Mouse (Mus musculus): Measurements from ENCODE around the gene Dap. TPM values are rescaled to one million over a fixed set of nuclear protein-coding genes. Genes with fewer than 3 reads are reported as not detected.
A peak's percentile ranks its signal among the peaks of the same experiment; 100 is the strongest.

Dap gene
- polyA plus RNA-seq, 1 experiment from 2014 or later: 34.0 TPM

GRCm38 (mm10) chr15:31255762-31256161 lies 31.6 kb downstream of the Dap start:
- 83% methylated on average over 6 of the region's 6 CpGs for WGBS
- no peaks in the 10 kb centered on the region for H3K9me3 ChIP-seq
- no peak overlapping the region for H3K4me3 ChIP-seq (replicated peaks)
- H3K27ac ChIP-seq: no peak overlapping the region
- H3K4me2 ChIP-seq: no peak overlapping the region
- H3K27me3 ChIP-seq: no peaks in the 10 kb centered on the region
- peaks cover 8% of the 10 kb centered on the region for H3K4me1 ChIP-seq
- no peaks in the 10 kb centered on the region for H3K36me3 ChIP-seq (replicated peaks)
- ATAC-seq (ENCODE audit: low FRiP score): no peak
- no peak overlapping the region for H3K9ac ChIP-seq

- no peak overlapping the region for H3K27ac ChIP-seq
- no peak overlapping the region for H3K9ac ChIP-seq
- peaks cover 6% of the 10 kb centered on the region for H3K4me1 ChIP-seq
- 100% methylated on average over 1 of the region's 1 CpGs for WGBS
- no peaks in the 10 kb centered on the region for H3K36me3 ChIP-seq (replicated peaks)
- no peaks in the 10 kb centered on the region for H3K9me3 ChIP-seq
- H3K27me3 ChIP-seq: no peaks in the 10 kb centered on the region
- H3K4me2 ChIP-seq: no peak overlapping the region
- H3K4me3 ChIP-seq (replicated peaks): no peak overlapping the region
- no peak for ATAC-seq (ENCODE audit: low FRiP score)
Measured at GRCm38 (mm10) chr15:31257329-31257728, 33.2 kb downstream of the Dap start.

DNA sequence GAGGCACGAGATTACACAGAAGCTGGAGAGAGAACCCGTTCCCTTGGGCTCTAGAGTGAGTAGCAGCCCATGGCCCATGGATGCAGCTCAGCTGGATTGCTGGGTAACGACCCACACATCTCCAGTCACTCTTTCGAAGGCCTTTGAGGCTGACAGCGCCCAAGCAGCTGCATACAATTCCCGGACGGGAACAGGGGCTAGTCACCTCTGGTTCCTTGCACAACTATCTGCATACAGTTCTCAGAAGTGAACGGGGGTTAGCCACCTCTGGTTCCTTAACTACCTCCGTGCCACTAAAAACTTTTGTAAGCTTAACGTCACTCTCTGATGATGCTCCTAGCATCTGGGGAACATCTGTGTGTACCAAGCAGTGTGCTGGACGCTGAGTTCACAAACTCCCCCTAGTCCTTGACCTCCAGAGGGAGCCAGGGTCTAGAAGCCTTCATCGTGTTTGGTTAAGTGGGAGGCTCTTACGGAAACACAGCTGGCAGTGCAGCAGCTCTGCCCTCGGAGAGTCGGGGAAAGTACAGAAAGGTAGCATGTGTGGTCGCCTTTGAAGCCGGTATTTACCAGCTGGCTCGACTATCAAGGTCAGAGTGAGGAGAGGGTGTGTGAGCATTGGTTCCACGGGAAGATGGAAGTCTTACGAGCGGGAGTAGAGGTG lies 34.0 kb downstream of the Dap start:
- 78% methylated on average over 21 of the region's 21 CpGs for WGBS
- ATAC-seq (ENCODE audit: low FRiP score): no peak
- Histone ChIP-seq H3K9me3 (no peaks in the 10 kb centered on the region), H3K4me2 (no peak overlapping the region), H3K4me1 (peaks cover 3% of the 10 kb centered on the region; the same call in 1 of the 2 replicates), H3K9ac (no peak overlapping the region), H3K27me3 (no peaks in the 10 kb centered on the region), H3K27ac (no peak overlapping the region), H3K36me3 (replicated peaks) (no peaks in the 10 kb centered on the region), H3K4me3 (replicated peaks) (no peak overlapping the region)

DNA sequence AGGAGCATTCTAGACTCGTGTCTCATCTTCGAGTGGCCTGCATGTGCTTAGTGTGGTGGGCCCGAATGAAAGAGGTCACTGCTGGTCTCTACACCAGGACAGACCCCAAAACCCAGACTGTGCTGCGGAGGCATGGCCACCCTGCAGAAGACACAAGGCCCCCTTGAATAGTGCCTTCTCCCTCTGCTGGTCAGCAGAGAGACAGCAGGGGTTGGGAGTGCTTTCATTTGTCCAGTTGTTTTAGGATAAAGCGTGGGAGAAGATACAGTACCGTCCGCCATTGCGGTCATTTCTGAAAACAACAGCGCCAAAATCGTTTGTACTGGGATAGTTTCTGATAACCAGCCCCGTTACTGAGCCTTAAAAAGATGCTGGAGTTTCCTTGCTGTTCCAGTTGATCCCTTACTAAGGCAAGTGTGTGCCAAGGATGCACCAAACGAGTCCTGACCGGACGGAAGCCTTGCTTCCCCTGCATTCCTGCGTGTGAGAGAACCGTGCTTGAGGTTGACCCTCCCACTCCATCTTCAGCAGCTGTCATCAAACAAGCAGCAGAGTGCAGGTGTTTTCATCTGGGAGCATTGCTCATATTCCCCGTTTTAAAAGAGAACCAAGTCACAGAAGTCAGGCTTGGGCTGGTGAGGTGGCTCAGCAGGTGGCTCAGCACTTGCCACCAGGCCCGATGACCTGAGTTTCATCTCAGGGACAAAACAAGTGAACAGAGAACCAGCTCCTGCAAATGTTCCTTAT lies 34.8 kb downstream of the Dap start:
- H3K4me2 ChIP-seq: no peak overlapping the region
- no peak overlapping the region for H3K27ac ChIP-seq
- H3K9ac ChIP-seq: no peak overlapping the region
- no peak for ATAC-seq (ENCODE audit: low FRiP score)
- no peaks in the 10 kb centered on the region for H3K27me3 ChIP-seq
- WGBS: 85% methylated on average over 18 of the region's 18 CpGs
- H3K4me1 ChIP-seq: peaks cover 2% of the 10 kb centered on the region; the same call in 1 of the 2 replicates
- no peaks in the 10 kb centered on the region for H3K9me3 ChIP-seq
- H3K36me3 ChIP-seq (replicated peaks): no peaks in the 10 kb centered on the region
- no peak overlapping the region for H3K4me3 ChIP-seq (replicated peaks)

GRCm38 (mm10) chr15:31261094-31261493 lies 37.0 kb downstream of the Dap start:
- no peaks in the 10 kb centered on the region for H3K4me1 ChIP-seq
- no peak for ATAC-seq (ENCODE audit: low FRiP score)
- no peak overlapping the region for H3K4me2 ChIP-seq
- WGBS: 91% methylated on average over 10 of the region's 10 CpGs
- H3K9me3 ChIP-seq: no peaks in the 10 kb centered on the region
- no peaks in the 10 kb centered on the region for H3K36me3 ChIP-seq (replicated peaks)
- H3K27me3 ChIP-seq: no peaks in the 10 kb centered on the region
- H3K9ac ChIP-seq: no peak overlapping the region
- no peak overlapping the region for H3K4me3 ChIP-seq (replicated peaks)
- no peak overlapping the region for H3K27ac ChIP-seq

- H3K9me3 ChIP-seq: no peaks in the 10 kb centered on the region
- 79% methylated on average over 9 of the region's 9 CpGs for WGBS
- no peak overlapping the region for H3K9ac ChIP-seq
- no peak overlapping the region for H3K4me3 ChIP-seq (replicated peaks)
- H3K36me3 ChIP-seq (replicated peaks): no peaks in the 10 kb centered on the region
- H3K27ac ChIP-seq: no peak overlapping the region
- ATAC-seq (ENCODE audit: low FRiP score): no peak
- H3K27me3 ChIP-seq: no peaks in the 10 kb centered on the region
- H3K4me1 ChIP-seq: no peaks in the 10 kb centered on the region
- H3K4me2 ChIP-seq: no peak overlapping the region
Measured at GRCm38 (mm10) chr15:31262361-31262760, 38.2 kb downstream of the Dap start.

DNA sequence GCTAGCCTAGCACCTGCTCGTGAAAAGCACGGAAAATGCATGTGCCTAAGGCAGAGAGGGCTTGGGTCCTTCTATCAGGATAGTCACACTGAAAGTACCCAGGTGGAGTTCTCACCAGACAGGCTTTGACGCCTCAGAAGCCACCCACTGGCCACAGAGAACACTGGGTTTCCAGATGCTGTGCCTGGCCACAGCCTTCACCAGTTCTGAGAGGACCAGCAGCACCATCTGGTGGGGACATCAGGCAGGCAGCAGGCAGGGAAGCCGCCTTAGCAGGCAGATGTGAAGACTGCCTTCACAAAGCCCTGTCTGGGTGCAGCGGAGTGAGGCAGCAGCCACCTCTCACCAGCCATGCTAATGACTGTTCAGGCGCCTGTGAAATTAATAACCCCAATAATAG lies 40.7 kb downstream of the Dap start:
- no peaks in the 10 kb centered on the region for H3K4me1 ChIP-seq
- no peak overlapping the region for H3K9ac ChIP-seq
- H3K9me3 ChIP-seq: no peaks in the 10 kb centered on the region
- 32% methylated on average over 6 of the region's 6 CpGs for WGBS
- no peaks in the 10 kb centered on the region for H3K36me3 ChIP-seq (replicated peaks)
- H3K27ac ChIP-seq: no peak overlapping the region
- H3K27me3 ChIP-seq: no peaks in the 10 kb centered on the region
- no peak overlapping the region for H3K4me2 ChIP-seq
- ATAC-seq (ENCODE audit: low FRiP score): peak; percentile 86
- no peak overlapping the region for H3K4me3 ChIP-seq (replicated peaks)

DNA sequence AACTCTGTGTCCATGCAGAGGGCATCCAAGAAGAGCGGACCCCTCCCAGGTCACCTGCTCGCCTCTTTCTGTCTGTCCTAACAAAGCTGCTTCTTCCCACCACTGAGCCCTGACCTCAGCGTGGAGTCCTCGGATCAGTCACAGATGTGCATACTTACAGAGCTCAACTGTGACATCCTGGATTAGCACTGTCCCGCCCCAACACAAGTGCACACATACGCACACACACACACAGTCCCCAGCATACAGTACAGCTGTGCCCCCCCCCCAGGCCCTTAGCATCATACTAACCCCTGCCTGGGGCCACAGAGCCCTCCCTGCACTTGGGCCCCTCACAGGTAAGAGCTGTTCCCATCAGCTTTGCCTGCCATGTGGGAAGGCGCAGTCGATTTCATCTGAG lies 41.3 kb downstream of the Dap start:
- H3K27me3 ChIP-seq: no peaks in the 10 kb centered on the region
- WGBS: 92% methylated on average over 8 of the region's 8 CpGs
- ATAC-seq (ENCODE audit: low FRiP score): no peak; the same call in 1 of the 2 replicates
- H3K9ac ChIP-seq: no peak overlapping the region
- H3K27ac ChIP-seq: no peak overlapping the region
- no peak overlapping the region for H3K4me2 ChIP-seq
- no peaks in the 10 kb centered on the region for H3K36me3 ChIP-seq (replicated peaks)
- no peak overlapping the region for H3K4me3 ChIP-seq (replicated peaks)
- no peaks in the 10 kb centered on the region for H3K9me3 ChIP-seq
- no peaks in the 10 kb centered on the region for H3K4me1 ChIP-seq

DNA sequence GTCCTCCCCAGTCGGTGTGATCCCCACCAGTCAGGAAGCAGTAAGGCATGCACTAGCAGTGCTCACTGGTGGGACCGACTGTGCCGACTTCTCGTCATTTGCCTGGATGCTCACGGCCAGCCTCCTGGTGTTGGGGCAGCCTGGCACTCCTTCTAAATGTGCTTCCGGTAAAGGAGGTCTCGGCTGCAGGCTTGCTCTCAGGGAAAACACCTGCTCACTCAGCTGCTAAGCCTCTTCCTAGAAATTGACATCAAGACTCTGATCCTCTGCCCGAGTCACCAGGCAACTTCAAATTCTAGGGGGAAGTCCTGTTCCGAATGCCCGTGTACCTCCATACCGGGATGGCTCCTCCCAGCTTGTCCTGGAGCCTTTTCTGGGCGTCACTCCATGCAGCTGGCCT lies 41.7 kb downstream of the Dap start:
- ATAC-seq (ENCODE audit: low FRiP score): no peak
- H3K9me3 ChIP-seq: no peaks in the 10 kb centered on the region
- no peaks in the 10 kb centered on the region for H3K36me3 ChIP-seq (replicated peaks)
- H3K27ac ChIP-seq: no peak overlapping the region
- no peak overlapping the region for H3K9ac ChIP-seq
- H3K4me1 ChIP-seq: no peaks in the 10 kb centered on the region
- H3K4me2 ChIP-seq: no peak overlapping the region
- no peak overlapping the region for H3K4me3 ChIP-seq (replicated peaks)
- no peaks in the 10 kb centered on the region for H3K27me3 ChIP-seq
- WGBS: 95% methylated on average over 12 of the region's 12 CpGs

DNA sequence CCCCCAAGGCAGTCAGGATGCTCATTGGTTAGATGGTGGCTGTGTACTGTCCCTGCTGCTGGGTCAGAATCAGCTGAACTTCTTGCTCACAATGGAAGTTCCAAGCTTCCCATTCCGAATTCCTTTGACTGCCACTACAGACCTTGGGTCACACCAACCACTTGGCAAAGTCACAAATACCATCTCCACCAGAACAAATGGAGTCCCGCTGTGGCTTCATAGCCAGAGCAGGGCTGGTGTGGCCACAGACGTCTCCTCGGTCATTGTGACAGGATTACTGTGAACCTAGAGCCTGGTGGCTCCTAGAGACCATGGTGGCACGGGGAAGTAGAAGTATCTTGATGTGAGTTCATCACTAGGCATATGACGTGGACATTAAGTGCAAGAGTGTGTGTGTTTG lies 44.0 kb downstream of the Dap start:
- Histone ChIP-seq H3K4me2 (no peak overlapping the region), H3K4me1 (no peaks in the 10 kb centered on the region), H3K36me3 (replicated peaks) (no peaks in the 10 kb centered on the region), H3K9me3 (no peaks in the 10 kb centered on the region), H3K27ac (no peak overlapping the region), H3K27me3 (no peaks in the 10 kb centered on the region), H3K4me3 (replicated peaks) (no peak overlapping the region), H3K9ac (no peak overlapping the region)
- ATAC-seq (ENCODE audit: low FRiP score): no peak
- 81% methylated on average over 6 of the region's 6 CpGs for WGBS

DNA sequence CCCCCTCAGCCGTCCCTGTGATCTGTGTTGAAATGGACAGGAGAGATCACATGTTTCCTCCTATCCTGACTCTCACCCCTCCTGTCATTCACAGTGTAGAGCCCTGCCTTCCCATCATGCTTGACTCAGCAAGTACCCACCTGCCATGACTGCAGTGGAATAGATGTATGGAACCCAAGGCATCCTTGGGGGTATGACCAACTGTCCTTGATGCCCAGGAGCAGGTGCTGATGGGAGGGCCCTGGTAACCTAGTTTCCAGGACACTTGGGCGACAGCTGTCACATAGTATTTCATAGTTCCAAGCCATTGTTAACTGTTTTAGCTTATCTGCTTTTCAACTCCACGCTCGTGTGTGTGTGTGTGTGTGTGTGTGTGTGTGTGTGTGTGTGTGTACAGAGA lies 45.4 kb downstream of the Dap start:
- 82% methylated on average over 4 of the region's 4 CpGs for WGBS
- Histone ChIP-seq H3K4me1 (no peaks in the 10 kb centered on the region), H3K4me2 (no peak overlapping the region), H3K36me3 (replicated peaks) (no peaks in the 10 kb centered on the region), H3K9ac (no peak overlapping the region), H3K9me3 (no peaks in the 10 kb centered on the region), H3K27me3 (no peaks in the 10 kb centered on the region), H3K4me3 (replicated peaks) (no peak overlapping the region), H3K27ac (no peak overlapping the region)
- no peak for ATAC-seq (ENCODE audit: low FRiP score)

- Histone ChIP-seq H3K4me3 (replicated peaks) (no peak overlapping the region), H3K4me2 (no peak overlapping the region), H3K9ac (no peak overlapping the region), H3K27me3 (no peaks in the 10 kb centered on the region), H3K36me3 (replicated peaks) (no peaks in the 10 kb centered on the region), H3K27ac (no peak overlapping the region), H3K9me3 (no peaks in the 10 kb centered on the region), H3K4me1 (no peaks in the 10 kb centered on the region)
- WGBS: 87% methylated on average over 7 of the region's 7 CpGs
- ATAC-seq (ENCODE audit: low FRiP score): no peak
Measured at GRCm38 (mm10) chr15:31272695-31273094, 48.6 kb downstream of the Dap start.

GRCm38 (mm10) chr15:31273509-31273908 lies 49.4 kb downstream of the Dap start:
- no peak overlapping the region for H3K9ac ChIP-seq
- H3K27ac ChIP-seq: no peak overlapping the region
- no peaks in the 10 kb centered on the region for H3K9me3 ChIP-seq
- H3K36me3 ChIP-seq (replicated peaks): no peaks in the 10 kb centered on the region
- H3K4me2 ChIP-seq: no peak overlapping the region
- no peak overlapping the region for H3K4me3 ChIP-seq (replicated peaks)
- no peaks in the 10 kb centered on the region; the same call in 1 of the 2 replicates for H3K4me1 ChIP-seq
- 82% methylated on average over 10 of the region's 10 CpGs for WGBS
- H3K27me3 ChIP-seq: no peaks in the 10 kb centered on the region
- no peak for ATAC-seq (ENCODE audit: low FRiP score)

All from forebrain, embryonic 12.5 days (tissue).